Mouse (Mus musculus): Measurements from ENCODE around the gene Tek. TPM values are rescaled to one million over a fixed set of nuclear protein-coding genes. Genes with fewer than 3 reads are reported as not detected.

Tek gene
- polyA plus RNA-seq, 1 experiment from 2014 or later = 4.0 TPM

- Histone ChIP-seq H3K9ac (no peak overlapping the region), H3K27ac (replicated peaks) (no peak overlapping the region), H3K4me1 (replicated peaks) (no peaks in the 10 kb centered on the region), H3K27me3 (no peaks in the 10 kb centered on the region), H3K4me3 (replicated peaks) (no peak overlapping the region), H3K9me3 (replicated peaks) (no peaks in the 10 kb centered on the region), H3K4me2 (no peak overlapping the region), H3K36me3 (replicated peaks) (no peaks in the 10 kb centered on the region)
- WGBS (ENCODE audit: insufficient replicate concordance) = 28% methylated on average over 5 of the region's 5 CpGs
- no peak for ATAC-seq (ENCODE audit: insufficient read depth)
These were observed 1.5 kb upstream of the Tek start for GRCm38 (mm10) chr4:94737326-94738295.

GRCm38 (mm10) chr4:94741824-94742223 lies 2.7 kb downstream of the Tek start:
- no peaks in the 10 kb centered on the region for H3K27me3 ChIP-seq
- no peaks in the 10 kb centered on the region for H3K4me1 ChIP-seq (replicated peaks)
- no peak overlapping the region for H3K27ac ChIP-seq (replicated peaks)
- no peak for ATAC-seq (ENCODE audit: insufficient read depth)
- 20% methylated on average over 1 of the region's 1 CpGs for WGBS (ENCODE audit: insufficient replicate concordance)
- no peaks in the 10 kb centered on the region for H3K36me3 ChIP-seq (replicated peaks)
- no peak overlapping the region for H3K4me3 ChIP-seq (replicated peaks)
- no peak overlapping the region for H3K9ac ChIP-seq
- H3K9me3 ChIP-seq (replicated peaks) = no peaks in the 10 kb centered on the region
- H3K4me2 ChIP-seq = no peak overlapping the region

- H3K4me1 ChIP-seq (replicated peaks) = no peaks in the 10 kb centered on the region
- no peak overlapping the region for H3K9ac ChIP-seq
- 68% methylated on average over 3 of the region's 3 CpGs for WGBS (ENCODE audit: insufficient replicate concordance)
- no peaks in the 10 kb centered on the region for H3K27me3 ChIP-seq
- H3K27ac ChIP-seq (replicated peaks) = no peak overlapping the region
- no peak overlapping the region for H3K4me3 ChIP-seq (replicated peaks)
- no peaks in the 10 kb centered on the region for H3K36me3 ChIP-seq (replicated peaks)
- H3K9me3 ChIP-seq (replicated peaks) = no peaks in the 10 kb centered on the region
- no peak overlapping the region for H3K4me2 ChIP-seq
- no peak for ATAC-seq (ENCODE audit: insufficient read depth)
These were observed 6.7 kb downstream of the Tek start for GRCm38 (mm10) chr4:94745749-94746148.

- WGBS (ENCODE audit: insufficient replicate concordance) = 30% methylated on average over 7 of the region's 7 CpGs
- Histone ChIP-seq H3K9me3 (replicated peaks) (no peaks in the 10 kb centered on the region), H3K4me1 (replicated peaks) (no peaks in the 10 kb centered on the region), H3K4me3 (replicated peaks) (no peak overlapping the region), H3K9ac (no peak overlapping the region), H3K36me3 (replicated peaks) (no peaks in the 10 kb centered on the region), H3K27me3 (no peaks in the 10 kb centered on the region), H3K4me2 (no peak overlapping the region), H3K27ac (replicated peaks) (no peak overlapping the region)
- peak; percentile 52 for ATAC-seq (ENCODE audit: insufficient read depth)
These were observed 7.3 kb downstream of the Tek start for GRCm38 (mm10) chr4:94746387-94746811.

- H3K4me1 ChIP-seq (replicated peaks) = no peaks in the 10 kb centered on the region
- no peaks in the 10 kb centered on the region for H3K36me3 ChIP-seq (replicated peaks)
- no peak overlapping the region for H3K9ac ChIP-seq
- no peak overlapping the region for H3K4me3 ChIP-seq (replicated peaks)
- H3K27ac ChIP-seq (replicated peaks) = no peak overlapping the region
- no peak overlapping the region for H3K4me2 ChIP-seq
- H3K9me3 ChIP-seq (replicated peaks) = no peaks in the 10 kb centered on the region
- H3K27me3 ChIP-seq = no peaks in the 10 kb centered on the region
- WGBS (ENCODE audit: insufficient replicate concordance) = 63% methylated on average over 3 of the region's 3 CpGs
- no peak for ATAC-seq (ENCODE audit: insufficient read depth)
These were observed 8.2 kb downstream of the Tek start for GRCm38 (mm10) chr4:94747338-94747737.

- Histone ChIP-seq H3K9me3 (replicated peaks) (no peaks in the 10 kb centered on the region), H3K27me3 (no peaks in the 10 kb centered on the region), H3K9ac (no peak overlapping the region), H3K27ac (replicated peaks) (no peak overlapping the region), H3K36me3 (replicated peaks) (no peaks in the 10 kb centered on the region), H3K4me3 (replicated peaks) (no peak overlapping the region), H3K4me2 (no peak overlapping the region), H3K4me1 (replicated peaks) (no peaks in the 10 kb centered on the region)
- ATAC-seq (ENCODE audit: insufficient read depth) = no peak
- WGBS (ENCODE audit: insufficient replicate concordance) = 60% methylated on average over 9 of the region's 9 CpGs
These were observed 13.4 kb downstream of the Tek start for GRCm38 (mm10) chr4:94752512-94752911.

GRCm38 (mm10) chr4:94765217-94765616 lies 26.1 kb downstream of the Tek start:
- Histone ChIP-seq H3K9me3 (replicated peaks) (no peaks in the 10 kb centered on the region), H3K9ac (no peak overlapping the region), H3K4me3 (replicated peaks) (no peak overlapping the region), H3K27ac (replicated peaks) (no peak overlapping the region), H3K4me2 (no peak overlapping the region), H3K36me3 (replicated peaks) (no peaks in the 10 kb centered on the region), H3K27me3 (no peaks in the 10 kb centered on the region), H3K4me1 (replicated peaks) (no peaks in the 10 kb centered on the region)
- no peak for ATAC-seq (ENCODE audit: insufficient read depth)

- Histone ChIP-seq H3K9ac (no peak overlapping the region), H3K27ac (replicated peaks) (no peak overlapping the region), H3K4me3 (replicated peaks) (no peak overlapping the region), H3K36me3 (replicated peaks) (no peaks in the 10 kb centered on the region), H3K27me3 (no peaks in the 10 kb centered on the region), H3K4me1 (replicated peaks) (no peaks in the 10 kb centered on the region), H3K4me2 (no peak overlapping the region), H3K9me3 (replicated peaks) (no peaks in the 10 kb centered on the region)
- 69% methylated on average over 7 of the region's 7 CpGs for WGBS (ENCODE audit: insufficient replicate concordance)
- no peak for ATAC-seq (ENCODE audit: insufficient read depth)
These were observed 27.1 kb downstream of the Tek start for GRCm38 (mm10) chr4:94766176-94766575.

- Histone ChIP-seq H3K36me3 (replicated peaks) (no peaks in the 10 kb centered on the region), H3K4me3 (replicated peaks) (no peak overlapping the region), H3K27me3 (no peaks in the 10 kb centered on the region), H3K9me3 (replicated peaks) (no peaks in the 10 kb centered on the region), H3K4me2 (no peak overlapping the region), H3K27ac (replicated peaks) (no peak overlapping the region), H3K9ac (no peak overlapping the region), H3K4me1 (replicated peaks) (no peaks in the 10 kb centered on the region)
- no peak for ATAC-seq (ENCODE audit: insufficient read depth)
- 28% methylated on average over 3 of the region's 3 CpGs for WGBS (ENCODE audit: insufficient replicate concordance)
These were observed 29.5 kb downstream of the Tek start for GRCm38 (mm10) chr4:94768624-94769023.

GRCm38 (mm10) chr4:94781043-94781442 lies 42.0 kb downstream of the Tek start:
- no peak for ATAC-seq (ENCODE audit: insufficient read depth)
- Histone ChIP-seq H3K27me3 (no peaks in the 10 kb centered on the region), H3K4me1 (replicated peaks) (no peaks in the 10 kb centered on the region), H3K27ac (replicated peaks) (no peak overlapping the region), H3K36me3 (replicated peaks) (no peaks in the 10 kb centered on the region), H3K9ac (no peak overlapping the region), H3K9me3 (replicated peaks) (no peaks in the 10 kb centered on the region), H3K4me2 (no peak overlapping the region), H3K4me3 (replicated peaks) (no peak overlapping the region)
- WGBS (ENCODE audit: insufficient replicate concordance) = 51% methylated on average over 5 of the region's 5 CpGs

GRCm38 (mm10) chr4:94785921-94786320 lies 46.8 kb downstream of the Tek start:
- H3K4me3 ChIP-seq (replicated peaks) = no peak overlapping the region

GRCm38 (mm10) chr4:94803187-94803586 lies 64.1 kb downstream of the Tek start:
- H3K4me2 ChIP-seq = no peak overlapping the region
- H3K4me3 ChIP-seq (replicated peaks) = no peak overlapping the region
- H3K9me3 ChIP-seq (replicated peaks) = no peaks in the 10 kb centered on the region
- WGBS (ENCODE audit: insufficient replicate concordance) = 43% methylated on average over 1 of the region's 1 CpGs
- no peak for ATAC-seq (ENCODE audit: insufficient read depth)
- H3K27me3 ChIP-seq = no peaks in the 10 kb centered on the region
- H3K36me3 ChIP-seq (replicated peaks) = no peaks in the 10 kb centered on the region
- no peak overlapping the region for H3K27ac ChIP-seq (replicated peaks)
- H3K4me1 ChIP-seq (replicated peaks) = no peaks in the 10 kb centered on the region
- no peak overlapping the region for H3K9ac ChIP-seq

More at GRCm38 (mm10) chr4:94785921-94786320, 46.8 kb downstream of the Tek start:
- Histone ChIP-seq H3K9ac (no peak overlapping the region), H3K27ac (replicated peaks) (no peak overlapping the region), H3K9me3 (replicated peaks) (no peaks in the 10 kb centered on the region), H3K4me1 (replicated peaks) (no peaks in the 10 kb centered on the region), H3K27me3 (no peaks in the 10 kb centered on the region), H3K36me3 (replicated peaks) (no peaks in the 10 kb centered on the region), H3K4me2 (no peak overlapping the region)
- 65% methylated on average over 2 of the region's 2 CpGs for WGBS (ENCODE audit: insufficient replicate concordance)
- ATAC-seq (ENCODE audit: insufficient read depth) = no peak
